Mouse (Mus musculus): ENCODE results near the gene Wfikkn1. TPM values are rescaled to one million over a fixed set of nuclear protein-coding genes. Genes with fewer than 3 reads are reported as not detected.
A peak's percentile ranks its signal among the peaks of the same experiment; 100 is the strongest.

Wfikkn1 gene
- total RNA-seq, 2 experiments from 2014 or later = 1.3 to 2.5 TPM

DNA sequence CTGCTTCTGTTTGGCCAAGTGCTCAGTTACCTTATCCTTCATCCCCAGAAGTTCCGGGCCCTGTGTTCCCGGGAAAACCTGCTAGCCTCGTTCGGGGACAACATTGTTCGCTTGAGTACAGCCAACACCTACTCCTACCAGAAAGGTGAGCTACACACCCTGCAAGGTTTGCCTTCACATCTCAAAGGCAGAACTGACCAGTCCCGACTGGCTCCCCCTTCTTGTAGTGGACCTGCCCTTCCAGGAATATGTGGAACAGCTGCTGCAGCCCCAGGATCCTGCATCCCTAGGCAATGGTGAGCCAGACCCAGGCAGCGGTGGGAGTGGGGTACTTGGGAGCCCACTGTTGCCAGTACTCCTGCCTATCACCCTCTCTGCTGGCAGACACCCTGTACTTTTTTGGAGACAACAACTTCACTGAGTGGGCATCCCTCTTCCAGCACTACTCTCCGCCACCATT, 51.1 kb downstream of the Wfikkn1 start:
- no peak for DNase-seq (ENCODE audit: low spot score in 2 of 2)
- intact Hi-C loops (cut with DNase I) = no loop called here

DNA sequence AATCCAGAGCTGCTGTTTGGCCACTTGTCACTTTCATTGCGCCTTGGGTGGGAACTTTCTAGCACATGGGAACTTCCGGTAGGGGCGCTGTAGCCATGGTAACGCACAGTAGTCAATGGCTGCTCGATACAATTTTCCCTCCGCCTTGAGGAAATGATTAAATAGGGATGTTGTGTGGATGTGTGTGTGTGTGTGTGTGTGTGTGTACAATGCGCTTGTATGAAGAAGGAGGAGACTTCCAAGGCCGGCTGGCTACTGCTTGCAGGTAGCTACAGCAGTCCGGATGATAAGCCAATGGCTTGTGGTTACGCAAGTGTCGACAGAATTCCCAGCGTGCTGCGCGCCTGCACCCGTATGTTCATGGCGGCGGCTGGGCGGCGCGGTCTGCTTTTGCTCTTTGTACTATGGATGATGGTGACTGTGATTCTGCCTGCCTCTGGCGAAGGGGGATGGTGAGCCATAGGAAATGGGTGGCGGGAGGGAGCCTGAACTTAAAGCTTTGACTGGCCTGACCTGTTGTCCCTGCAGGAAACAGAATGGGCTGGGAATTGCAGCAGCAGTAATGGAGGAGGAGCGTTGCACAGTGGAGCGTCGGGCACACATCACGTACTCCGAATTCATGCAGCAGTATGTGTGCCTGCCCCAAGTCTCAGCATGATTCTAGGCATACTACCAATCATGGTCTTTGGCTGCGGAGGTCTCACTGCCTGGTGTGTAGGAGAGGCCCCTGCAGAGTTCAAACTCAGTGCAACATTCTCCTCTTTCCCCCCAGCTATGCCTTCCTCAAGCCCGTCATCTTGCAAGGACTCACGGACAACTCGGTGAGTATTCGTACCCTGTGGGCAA, 51.7 kb downstream of the Wfikkn1 start, which contains the start of gene Jmjd8:
TSS of gene Jmjd8 (plus strand) at position 156 of the 846 bp plus-strand sequence.
- intact Hi-C loops (cut with DNase I) = no loop called here
- peak; percentile 90 to 92 for DNase-seq (ENCODE audit: low spot score in 2 of 2)

DNA sequence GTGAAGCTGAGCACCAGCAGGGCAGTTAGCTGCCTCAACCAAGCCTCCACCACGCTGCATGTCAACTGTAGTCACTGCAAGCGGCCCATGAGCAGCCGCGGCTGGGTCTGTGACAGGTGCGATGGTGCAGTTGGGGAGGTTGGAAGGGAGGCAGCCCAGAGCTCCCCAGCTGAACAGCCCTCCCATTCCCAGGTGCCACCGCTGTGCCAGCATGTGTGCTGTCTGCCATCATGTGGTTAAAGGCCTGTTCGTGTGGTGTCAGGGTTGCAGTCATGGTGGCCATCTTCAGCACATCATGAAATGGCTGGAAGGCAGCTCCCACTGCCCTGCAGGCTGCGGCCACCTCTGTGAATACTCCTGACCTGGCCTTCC, 52.4 kb downstream of the Wfikkn1 start:
- intact Hi-C loops (cut with DNase I) = no loop called here
- no peak for DNase-seq (ENCODE audit: low spot score in 2 of 2)

Small RNAs within 50 kb of the gene (microRNA-seq; reads per million reads assigned to microRNA genes)
- 3.4 to 5.0 reads per million in 2 experiments for gene Mir3082

Other genes starting within 250 kb of the Wfikkn1 start
- 100 to 1,000 TPM; 176 to 196 TPM for gene Gng13, start 163.7 kb downstream of the Wfikkn1 start, total RNA-seq (2021)
- 1 to 10 TPM; 2.4 to 3.0 TPM for gene Chtf18, start 153.4 kb downstream of the Wfikkn1 start, total RNA-seq (2021)
- gene Rpusd1, start 153.2 kb downstream of the Wfikkn1 start, total RNA-seq (2021) = 10 to 100 TPM; 46.9 to 48.7 TPM
- under 1 TPM in 1 of 2 experiments, not detected in 1; 0.25 TPM for gene Mslnl, start 144.8 kb downstream of the Wfikkn1 start, total RNA-seq (2021)
- 1 to 10 TPM; 2.2 to 3.8 TPM for gene Msln, start 126.5 kb downstream of the Wfikkn1 start, total RNA-seq (2021)
- gene Narfl, start 107.1 kb downstream of the Wfikkn1 start, total RNA-seq (2021) = 10 to 100 TPM; 33.4 to 34.4 TPM
- 100 to 1,000 TPM; 109 to 122 TPM for gene Haghl, start 95.2 kb downstream of the Wfikkn1 start, total RNA-seq (2021)
- under 1 TPM in 1 of 2 experiments, not detected in 1; 0.21 TPM for gene Ccdc78, start 94.3 kb downstream of the Wfikkn1 start, total RNA-seq (2021)
- 10 to 100 TPM; 79.7 to 82.2 TPM for gene Fam173a, start 88.0 kb downstream of the Wfikkn1 start, total RNA-seq (2021)
- gene AC134908.4, start 85.2 kb downstream of the Wfikkn1 start, total RNA-seq (2021) = 1 to 10 TPM in 1 of 2 experiments, not detected in 1; 1.0 TPM
- gene Metrn, start 83.7 kb downstream of the Wfikkn1 start, total RNA-seq (2021) = 10 to 100 TPM; 72.5 to 86.7 TPM
- 100 to 1,000 TPM; 648 to 673 TPM for gene Fbxl16, start 71.8 kb downstream of the Wfikkn1 start, total RNA-seq (2021)
- gene Wdr24, start 57.2 kb downstream of the Wfikkn1 start, total RNA-seq (2021) = 10 to 100 TPM; 25.1 to 25.4 TPM
- 10 to 100 TPM; 55.9 to 57.6 TPM for gene Jmjd8, start 52.0 kb downstream of the Wfikkn1 start, total RNA-seq (2021)
- 100 to 1,000 TPM; 171 to 173 TPM for gene Stub1, start 47.5 kb downstream of the Wfikkn1 start, total RNA-seq (2021)
- gene Rhbdl1, start 43.6 kb downstream of the Wfikkn1 start, total RNA-seq (2021) = 10 to 100 TPM; 59.0 to 59.7 TPM
- gene Gm20683, start 39.1 kb downstream of the Wfikkn1 start, total RNA-seq (2021) = 10 to 100 TPM; 23.0 to 25.2 TPM
- 10 to 100 TPM; 76.9 to 84.4 TPM for gene Rhot2, start 36.0 kb downstream of the Wfikkn1 start, total RNA-seq (2021)
- gene Wdr90, start 19.4 kb downstream of the Wfikkn1 start, total RNA-seq (2021) = 10 to 100 TPM; 29.8 to 31.4 TPM
- 10 to 100 TPM; 21.1 to 22.2 TPM for gene Mcrip2, start 12.1 kb downstream of the Wfikkn1 start, total RNA-seq (2021)
- gene Mettl26, start 5.8 kb downstream of the Wfikkn1 start, total RNA-seq (2021) = 10 to 100 TPM; 34.8 to 38.1 TPM
- gene Rab40c, start 38.9 kb upstream of the Wfikkn1 start, total RNA-seq (2021) = 10 to 100 TPM; 46.7 to 50.9 TPM
- 100 to 1,000 TPM; 116 to 118 TPM for gene Pigq, start 64.1 kb upstream of the Wfikkn1 start, total RNA-seq (2021)
- gene Nhlrc4, start 64.1 kb upstream of the Wfikkn1 start, total RNA-seq (2021) = not detected
- gene A930017K11Rik, start 71.7 kb upstream of the Wfikkn1 start, total RNA-seq (2021) = under 1 TPM in 1 of 2 experiments, not detected in 1; 0.23 TPM
- gene Capn15, start 104.9 kb upstream of the Wfikkn1 start, total RNA-seq (2021) = 10 to 100 TPM; 47.0 to 51.6 TPM
- gene Rab11fip3, start 188.7 kb upstream of the Wfikkn1 start, total RNA-seq (2021) = 100 to 1,000 TPM in 1 of 2 experiments, 10 to 100 TPM in 1; 95.8 to 103 TPM
- 10 to 100 TPM; 26.4 to 27.9 TPM for gene Decr2, start 209.5 kb upstream of the Wfikkn1 start, total RNA-seq (2021)
- 1 to 10 TPM; 3.3 to 3.7 TPM for gene Nme4, start 214.7 kb upstream of the Wfikkn1 start, total RNA-seq (2021)
- gene Tmem8, start 232.4 kb upstream of the Wfikkn1 start, total RNA-seq (2021) = 10 to 100 TPM; 11.6 to 13.0 TPM
- gene Mrpl28, start 242.6 kb upstream of the Wfikkn1 start, total RNA-seq (2021) = 10 to 100 TPM; 62.6 to 68.7 TPM